Mouse (Mus musculus): Measurements from ENCODE around the gene Pla2r1.

GRCm38 (mm10) chr2:60404763-60405162, 148.3 kb downstream of the Pla2r1 start:
- TF ChIP-seq CTCF (IDR thresholded peaks at IDR 0.05; ENCODE audit: borderline replicate concordance, extremely low read depth, insufficient read depth, insufficient read length) (no peak), POLR2A (IDR thresholded peaks at IDR 0.05; ENCODE audit: borderline replicate concordance, extremely low read depth, insufficient read depth, insufficient read length, poor library complexity, severe bottlenecking) (no peak)
